Mouse (Mus musculus) intestine, postnatal 0 days (tissue): ENCODE results near the gene Kng1. TPM values are rescaled to one million over a fixed set of nuclear protein-coding genes. Genes with fewer than 3 reads are reported as not detected.

Experiments
- ATAC-seq: fragments of 200-750 bp; cut with Nextera tagmentation; 2 replicates; pipeline ENCODE4 v1.8.0; 2017; ENCODE audit warnings: mild to moderate bottlenecking, moderate TSS enrichment, moderate library complexity
- H3K27ac ChIP-seq: fragments of 300-500 bp; sonication (generic); 2 replicates; pipeline ENCODE4 v1.5.1; 2014; ENCODE audit warnings: mild to moderate bottlenecking, low read depth, low read length, moderate library complexity
- H3K27me3 ChIP-seq: fragments of 300-500 bp; sonication (generic); replicated peaks from 2 replicates; pipeline ENCODE4 v1.6.1; 2014; ENCODE audit warnings: low read length, mixed read lengths; ENCODE audit not compliant: control insufficient read depth, insufficient read depth
- H3K36me3 ChIP-seq: fragments of 300-500 bp; sonication (generic); 2 replicates; pipeline ENCODE4 v1.6.1; 2014; ENCODE audit warnings: mild to moderate bottlenecking, moderate library complexity; ENCODE audit not compliant: control insufficient read depth, insufficient read depth
- H3K4me1 ChIP-seq: fragments of 300-500 bp; sonication (generic); replicated peaks from 2 replicates; pipeline ENCODE4 v1.6.1; 2014; ENCODE audit warnings: antibody characterized with exemption, low read length, mixed read lengths; ENCODE audit not compliant: control insufficient read depth, insufficient read depth
- H3K4me2 ChIP-seq: fragments of 300-500 bp; sonication (generic); replicated peaks from 2 replicates; pipeline ENCODE4 v1.6.1; 2014; ENCODE audit warnings: low read depth, mild to moderate bottlenecking, moderate library complexity
- H3K4me3 ChIP-seq: fragments of 300-500 bp; sonication (generic); 2 replicates; pipeline ENCODE4 v1.5.1; 2014; ENCODE audit warnings: low read depth, low read length
- H3K9ac ChIP-seq: fragments of 300-500 bp; sonication (generic); 2 replicates; pipeline ENCODE4 v1.6.1; 2014; ENCODE audit warnings: mild to moderate bottlenecking, low read depth, low read length
- H3K9me3 ChIP-seq: fragments of 300-500 bp; sonication (generic); 2 replicates; pipeline ENCODE4 v1.6.1; 2016; ENCODE audit warnings: mixed run types; ENCODE audit not compliant: control insufficient read depth
- CTCF ChIP-seq: sonication (generic); IDR thresholded peaks from 2 replicates; pipeline ENCODE4 v1.5.1; 2016; ENCODE audit warnings: low read depth, mild to moderate bottlenecking, control low read depth, antibody characterized with exemption, moderate library complexity
- WGBS: fragments of 180-500 bp; shearing (Covaris S2); extraction: QIAGEN DNeasy Blood & Tissue Kit; methylation state at CpG from one replicate; pipeline ENCODE4 v1.1.7; 2014; 5-methylcytosine and 5-hydroxymethylcytosine counted together
- microRNA-seq: library from miRNA; unstranded; fragments of <30 nt; microRNA quantifications from one replicate; pipeline ENCODE4, GENCODE M21; 2016
- polyA plus RNA-seq: library from polyadenylated mRNA; unstranded; fragments of >200 nt; fragmentation: Nextera tagmentation; extraction: Ambion mirVana; gene quantifications from 2 replicates; pipeline ENCODE4 v1.2.1, GENCODE M21; 2015

The Kng1 gene
- polyA plus RNA-seq, 1 experiment from 2014 or later: 1.7 TPM

GRCm38 (mm10) chr16:23130303-23130702 is 72.6 kb downstream of the Kng1 start:
- Histone ChIP-seq H3K4me3 (no peak overlapping the region), H3K4me2 (no peak overlapping the region), H3K9ac (no peak overlapping the region), H3K36me3 (no peaks in the 10 kb centered on the region), H3K4me1 (no peaks in the 10 kb centered on the region), H3K27ac (no peak overlapping the region), H3K9me3 (no peaks in the 10 kb centered on the region), H3K27me3 (no peaks in the 10 kb centered on the region)
- TF ChIP-seq CTCF: no peak
- 88% methylated on average over 3 of the region's 3 CpGs for WGBS
- ATAC-seq: no peak

Small RNAs within 50 kb of the gene (microRNA-seq; reads per million reads assigned to microRNA genes)
- gene Gm49346: not detected

Other genes with a start within 250 kb of the Kng1 start
- not detected in 2 replicates for gene Crygs, start 246.3 kb upstream of the Kng1 start, polyA plus RNA-seq
- gene Tbccd1, start 200.2 kb upstream of the Kng1 start, polyA plus RNA-seq: 14.0 and 14.7 TPM in 2 replicates
- 119 and 122 TPM in 2 replicates for gene Dnajb11, start 200.0 kb upstream of the Kng1 start, polyA plus RNA-seq
- 0.55 and 1.6 TPM in 2 replicates for gene Ahsg, start 166.6 kb upstream of the Kng1 start, polyA plus RNA-seq
- gene Fetub, start 139.5 kb upstream of the Kng1 start, polyA plus RNA-seq: not detected in 2 replicates
- not detected in 2 replicates for gene Hrg, start 106.8 kb upstream of the Kng1 start, polyA plus RNA-seq
- 1.1 and 1.4 TPM in 2 replicates for gene Kng2, start 28.4 kb upstream of the Kng1 start, polyA plus RNA-seq
- 101 and 109 TPM in 2 replicates for gene Eif4a2, start 49.6 kb downstream of the Kng1 start, polyA plus RNA-seq
- gene Rfc4, start 69.9 kb downstream of the Kng1 start, polyA plus RNA-seq: 39.6 and 40.7 TPM in 2 replicates
- not detected in 2 replicates for gene Adipoq, start 88.7 kb downstream of the Kng1 start, polyA plus RNA-seq
- gene St6gal1, start 166.9 kb downstream of the Kng1 start, polyA plus RNA-seq: 6.0 and 6.8 TPM in 2 replicates